Mouse (Mus musculus) C2C12 (cell line): Measurements from ENCODE around the gene Olfr1293-ps. TPM values are rescaled to one million over a fixed set of nuclear protein-coding genes. Genes with fewer than 3 reads are reported as not detected.

ENCODE experiments used
- H3K27me3 ChIP-seq: one replicate; pipeline ENCODE4 v1.6.1; 2011; ENCODE audit not compliant: control insufficient read depth, insufficient read depth, insufficient read length
- H3K36me3 ChIP-seq: one replicate; pipeline ENCODE4 v1.6.1; 2011; ENCODE audit not compliant: control insufficient read depth, insufficient read depth
- H3K4me3 ChIP-seq: one replicate; pipeline ENCODE4 v1.5.1; 2011; ENCODE audit warnings: mild to moderate bottlenecking, control low read depth; ENCODE audit not compliant: poor library complexity, insufficient read depth, severe bottlenecking
- H3K79me2 ChIP-seq: one replicate; pipeline ENCODE4 v1.6.1; 2011; ENCODE audit not compliant: control insufficient read depth, insufficient read depth
- H3K79me3 ChIP-seq: one replicate; pipeline ENCODE4 v1.6.1; 2011; ENCODE audit warnings: low read depth, control low read depth
- H3ac ChIP-seq: one replicate; pipeline ENCODE3; 2011; ENCODE audit warnings: low read depth; ENCODE audit not compliant: control insufficient read depth, insufficient read length
- FOSL1 ChIP-seq: IDR thresholded peaks from one replicate; pipeline ENCODE4 v1.8.0; 2011; ENCODE audit warnings: mild to moderate bottlenecking, low read length; ENCODE audit not compliant: poor library complexity, insufficient read depth, severe bottlenecking
- polyA plus RNA-seq: library from polyadenylated mRNA; unstranded; fragments of >200 nt; fragmentation: generic; extraction: Trizol; gene quantifications from one replicate; pipeline ENCODE4 v1.2.1, GENCODE M21; 2012; ENCODE audit warnings: missing spikeins

Olfr1293-ps gene
- polyA plus RNA-seq, 1 experiment = not detected

- no peaks in the 10 kb centered on the region for H3K27me3 ChIP-seq
Observed at GRCm38 (mm10) chr2:111569581-111569980, 44.6 kb downstream of the Olfr1293-ps start, which contains the start of gene Olfr1295. Gene Olfr1295 (minus strand): TSS chr2:111569681.

More at GRCm38 (mm10) chr2:111569581-111569980, 44.6 kb downstream of the Olfr1293-ps start, which contains the start of gene Olfr1295:
- no peak within 1 kb of the TSS for H3ac ChIP-seq
- no peaks in the 10 kb centered on the region for H3K36me3 ChIP-seq
- no peak for TF ChIP-seq FOSL1
- H3K4me3 ChIP-seq = no peak within 1 kb of the TSS
- H3K79me3 ChIP-seq = no peaks in the 10 kb centered on the region
- H3K79me2 ChIP-seq = no peaks in the 10 kb centered on the region

Other genes starting within 250 kb of the Olfr1293-ps start
- not detected for gene Olfr1278, start 235.1 kb upstream of the Olfr1293-ps start, polyA plus RNA-seq
- gene Olfr1279, start 224.6 kb upstream of the Olfr1293-ps start, polyA plus RNA-seq = not detected
- gene Olfr1280, start 211.2 kb upstream of the Olfr1293-ps start, polyA plus RNA-seq = not detected
- not detected for gene Olfr1281, start 198.7 kb upstream of the Olfr1293-ps start, polyA plus RNA-seq
- gene Olfr1282, start 189.1 kb upstream of the Olfr1293-ps start, polyA plus RNA-seq = not detected
- not detected for gene Olfr1283, start 158.4 kb upstream of the Olfr1293-ps start, polyA plus RNA-seq
- not detected for gene Olfr1284, start 149.7 kb upstream of the Olfr1293-ps start, polyA plus RNA-seq
- gene Olfr1286, start 102.1 kb upstream of the Olfr1293-ps start, polyA plus RNA-seq = not detected
- not detected for gene Olfr1287, start 76.1 kb upstream of the Olfr1293-ps start, polyA plus RNA-seq
- not detected for gene Olfr1288, start 51.1 kb upstream of the Olfr1293-ps start, polyA plus RNA-seq
- gene Olfr1289, start 44.4 kb upstream of the Olfr1293-ps start, polyA plus RNA-seq = not detected
- not detected for gene Olfr1290, start 31.4 kb upstream of the Olfr1293-ps start, polyA plus RNA-seq
- gene Olfr1291-ps1, start 28.0 kb upstream of the Olfr1293-ps start, polyA plus RNA-seq = not detected
- gene Olfr1294, start 15.1 kb downstream of the Olfr1293-ps start, polyA plus RNA-seq = not detected
- not detected for gene Olfr1295, start 44.5 kb downstream of the Olfr1293-ps start, polyA plus RNA-seq
- gene Olfr1297, start 101.3 kb downstream of the Olfr1293-ps start, polyA plus RNA-seq = not detected
- gene Olfr1298, start 124.0 kb downstream of the Olfr1293-ps start, polyA plus RNA-seq = not detected
- gene Olfr1299, start 136.2 kb downstream of the Olfr1293-ps start, polyA plus RNA-seq = not detected
- gene Olfr1301, start 225.8 kb downstream of the Olfr1293-ps start, polyA plus RNA-seq = not detected